Mouse (Mus musculus): ENCODE data around the gene Fam20a. TPM values are rescaled to one million over a fixed set of nuclear protein-coding genes. Genes with fewer than 3 reads are reported as not detected.

The Fam20a gene
- total RNA-seq, 2 experiments from 2014 or later, result 2.6 to 3.0 TPM

Other genes with a start within 250 kb of the Fam20a start
- 1 to 10 TPM; 5.6 to 6.3 TPM for gene Arsg, start 248.9 kb downstream of the Fam20a start, total RNA-seq (2021)
- under 1 TPM; 0.63 to 0.90 TPM for gene Slc16a6, start 248.7 kb downstream of the Fam20a start, total RNA-seq (2021)
- gene Wipi1, start 110.3 kb downstream of the Fam20a start, total RNA-seq (2021), result 10 to 100 TPM; 18.1 to 28.9 TPM
- gene Prkar1a, start 72.9 kb downstream of the Fam20a start, total RNA-seq (2021), result 100 to 1,000 TPM; 376 to 457 TPM
- gene 1700012B07Rik, start 105.8 kb upstream of the Fam20a start, total RNA-seq (2021), result not detected